Mouse (Mus musculus) heart, postnatal 0 days (tissue): Measurements from ENCODE around the gene Rap1gap2. TPM values are rescaled to one million over a fixed set of nuclear protein-coding genes. Genes with fewer than 3 reads are reported as not detected.

Source experiments
- ATAC-seq: fragments of 200-750 bp; cut with Nextera tagmentation; 2 replicates; pipeline ENCODE4 v1.8.0; 2017; ENCODE audit warnings: low read depth, moderate number of reproducible peaks, moderate library complexity; ENCODE audit not compliant: insufficient read depth
- DNase-seq: peaks from one replicate; pipeline ENCODE4 v3.0.0-alpha.2; 2016; ENCODE audit warnings: low spot score
- H3K27ac ChIP-seq: fragments of 300-500 bp; sonication (generic); 2 replicates; pipeline ENCODE4 v1.5.1; 2014; ENCODE audit warnings: low read depth, mild to moderate bottlenecking
- H3K27me3 ChIP-seq: fragments of 300-500 bp; sonication (generic); 2 replicates; pipeline ENCODE4 v1.6.1; 2014; ENCODE audit warnings: low read length, mixed read lengths; ENCODE audit not compliant: control insufficient read depth, insufficient read depth
- H3K36me3 ChIP-seq: fragments of 300-500 bp; sonication (generic); replicated peaks from 2 replicates; pipeline ENCODE4 v1.6.1; 2014; ENCODE audit warnings: low read length, mixed read lengths; ENCODE audit not compliant: control insufficient read depth, insufficient read depth
- H3K4me1 ChIP-seq: fragments of 300-500 bp; sonication (generic); 2 replicates; pipeline ENCODE4 v1.6.1; 2014; ENCODE audit warnings: antibody characterized with exemption; ENCODE audit not compliant: control insufficient read depth, insufficient read depth
- H3K4me2 ChIP-seq: fragments of 300-500 bp; sonication (generic); 2 replicates; pipeline ENCODE4 v1.6.1; 2014; ENCODE audit warnings: low read depth, mild to moderate bottlenecking, low read length, moderate library complexity
- H3K4me3 ChIP-seq: fragments of 300-500 bp; sonication (generic); 2 replicates; pipeline ENCODE4 v1.5.1; 2014; ENCODE audit warnings: low read depth, low read length
- H3K9ac ChIP-seq: fragments of 300-500 bp; sonication (generic); replicated peaks from 2 replicates; pipeline ENCODE4 v1.6.1; 2014; ENCODE audit warnings: low read depth, low read length, mixed read lengths
- H3K9me3 ChIP-seq: fragments of 300-500 bp; sonication (generic); replicated peaks from 2 replicates; pipeline ENCODE4 v1.6.1; 2016; ENCODE audit warnings: low read length; ENCODE audit not compliant: control insufficient read depth
- CTCF ChIP-seq: IDR thresholded peaks from 2 replicates; pipeline ENCODE4 v1.5.1; 2016; ENCODE audit warnings: antibody characterized with exemption, control low read depth, low read depth
- EP300 ChIP-seq: IDR thresholded peaks from 2 replicates; pipeline ENCODE4 v1.6.1; 2016; ENCODE audit warnings: antibody characterized with exemption, low read depth
- WGBS: fragments of 180-500 bp; shearing (Covaris S2); extraction: QIAGEN DNeasy Blood & Tissue Kit; methylation state at CpG from one replicate; pipeline ENCODE4 v1.1.7; 2014; 5-methylcytosine and 5-hydroxymethylcytosine counted together
- polyA plus RNA-seq: library from polyadenylated mRNA; unstranded; fragments of >200 nt; fragmentation: Nextera tagmentation; extraction: Ambion mirVana; gene quantifications from 2 replicates; pipeline ENCODE4 v1.2.1, GENCODE M21; 2015
- total RNA-seq: library from RNA; depleted of rRNA; stranded (reverse); fragments of >200 nt; gene quantifications from 2 replicates; pipeline ENCODE4 v1.2.3, GENCODE M21; 2014; ENCODE audit warnings: low replicate concordance

Gene Rap1gap2
- total and polyA plus RNA-seq, 2 experiments from 2014 or later = 5.6 to 16.5 TPM

GRCm38 (mm10) chr11:74627481-74627880, 16.8 kb upstream of the Rap1gap2 start:
- 69% methylated on average over 3 of the region's 3 CpGs for WGBS

DNA sequence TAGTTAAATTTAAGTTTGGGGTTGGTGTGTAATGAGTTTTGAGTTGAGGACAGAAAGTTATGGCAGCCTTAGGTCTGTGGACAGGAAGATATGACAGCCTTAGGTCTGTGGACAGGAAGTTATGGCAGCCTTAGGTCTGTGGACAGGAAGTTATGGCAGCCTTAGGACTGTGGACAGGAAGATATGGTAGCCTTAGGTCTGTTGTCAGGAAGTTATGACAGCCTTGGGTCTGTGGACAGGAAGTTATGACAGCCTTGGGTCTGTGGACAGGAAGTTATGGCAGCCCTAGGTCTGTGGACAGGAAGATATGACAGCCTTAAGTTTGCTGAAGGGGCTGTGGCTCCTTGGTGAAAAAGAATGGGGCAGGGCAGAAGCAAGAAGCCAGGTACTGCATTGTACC, 14.6 kb upstream of the Rap1gap2 start:
- ATAC-seq (no peak), DNase-seq (no peak)
- no peak overlapping the region for H3K27ac ChIP-seq
- H3K4me3 ChIP-seq = no peak overlapping the region
- peaks cover 16% of the 10 kb centered on the region for H3K27me3 ChIP-seq
- no peak overlapping the region for H3K9ac ChIP-seq
- TF ChIP-seq EP300 (no peak), CTCF (no peak)
- H3K9me3 ChIP-seq = no peaks in the 10 kb centered on the region
- H3K4me1 ChIP-seq = no peaks in the 10 kb centered on the region
- no peak overlapping the region for H3K4me2 ChIP-seq
- no peaks in the 10 kb centered on the region for H3K36me3 ChIP-seq

More at GRCm38 (mm10) chr11:74627481-74627880, 16.8 kb upstream of the Rap1gap2 start:
- Histone ChIP-seq H3K4me3 (no peak overlapping the region), H3K4me1 (no peaks in the 10 kb centered on the region), H3K36me3 (no peaks in the 10 kb centered on the region), H3K9me3 (no peaks in the 10 kb centered on the region), H3K27ac (no peak overlapping the region), H3K9ac (no peak overlapping the region), H3K4me2 (no peak overlapping the region), H3K27me3 (no peaks in the 10 kb centered on the region)
- TF ChIP-seq CTCF (no peak), EP300 (no peak)
- DNase-seq (no peak), ATAC-seq (no peak)

GRCm38 (mm10) chr11:74623693-74624092, 13.0 kb upstream of the Rap1gap2 start:
- ATAC-seq = no peak

DNA sequence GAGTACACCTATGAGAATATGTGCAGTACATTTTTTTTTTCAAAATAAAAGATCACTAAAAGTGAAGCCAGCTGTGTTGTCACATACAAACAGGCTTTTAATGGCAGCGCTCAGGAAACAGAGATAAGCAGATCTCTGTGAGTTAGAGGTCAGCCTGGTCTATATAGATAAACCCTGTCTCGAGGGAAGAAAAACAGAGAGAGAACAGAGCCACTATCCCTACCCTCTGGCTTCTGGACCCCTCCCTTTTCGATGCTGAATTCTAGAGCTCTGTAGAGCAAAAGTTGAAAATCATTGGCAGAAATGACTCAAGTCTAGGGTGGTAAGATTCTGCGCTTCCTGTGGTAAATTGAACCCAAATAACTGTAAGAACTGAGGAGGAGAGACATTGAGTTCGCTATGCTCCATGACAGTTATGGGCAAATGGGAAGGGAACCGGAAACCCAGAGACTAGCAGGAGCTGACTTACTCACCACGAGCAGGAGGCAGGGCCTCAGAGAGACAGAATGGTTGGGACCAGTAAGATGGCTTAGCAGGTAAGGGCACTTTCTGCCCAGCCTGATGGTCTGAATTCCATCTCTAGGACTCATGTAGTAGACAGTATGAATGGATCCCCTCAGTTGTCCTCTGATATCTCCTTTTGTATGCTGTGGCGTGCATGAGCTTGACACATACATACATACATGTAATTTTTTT, 11.4 kb upstream of the Rap1gap2 start:
- DNase-seq (no peak), ATAC-seq (no peak)
- no peaks in the 10 kb centered on the region for H3K9me3 ChIP-seq
- no peak overlapping the region for H3K4me2 ChIP-seq
- TF ChIP-seq CTCF = no peak
- no peak for TF ChIP-seq EP300
- no peak overlapping the region for H3K4me3 ChIP-seq
- no peak overlapping the region for H3K27ac ChIP-seq
- no peaks in the 10 kb centered on the region for H3K36me3 ChIP-seq
- peaks cover 35% of the 10 kb centered on the region for H3K27me3 ChIP-seq
- no peak overlapping the region for H3K9ac ChIP-seq
- WGBS = 51% methylated on average over 8 of the region's 8 CpGs
- 0 out of 2 replicates have a peak, but pooled peaks cover 6% of the 10 kb centered on the region for H3K4me1 ChIP-seq

More at GRCm38 (mm10) chr11:74623693-74624092, 13.0 kb upstream of the Rap1gap2 start:
- no peak for DNase-seq
- Histone ChIP-seq H3K27ac (no peak overlapping the region), H3K36me3 (no peaks in the 10 kb centered on the region), H3K4me2 (no peak overlapping the region), H3K9me3 (no peaks in the 10 kb centered on the region), H3K4me1 (0 out of 2 replicates have a peak, but pooled peaks cover 6% of the 10 kb centered on the region), H3K4me3 (no peak overlapping the region), H3K27me3 (peaks cover 29% of the 10 kb centered on the region), H3K9ac (no peak overlapping the region)
- WGBS = 49% methylated on average over 6 of the region's 6 CpGs
- TF ChIP-seq EP300 = no peak

GRCm38 (mm10) chr11:74619956-74620300, 9.2 kb upstream of the Rap1gap2 start:
- TF ChIP-seq CTCF = no peak
- TF ChIP-seq EP300 = no peak
- 3% methylated on average over 16 of the region's 16 CpGs for WGBS
- DNase-seq (no peak), ATAC-seq (no peak)
- Histone ChIP-seq H3K4me1 (0 out of 2 replicates have a peak, but pooled peaks cover 6% of the 10 kb centered on the region), H3K9me3 (no peaks in the 10 kb centered on the region), H3K36me3 (no peaks in the 10 kb centered on the region), H3K27me3 (peaks cover 39% of the 10 kb centered on the region), H3K4me3 (0 out of 2 replicates have a peak overlapping the region, but pooled peaks have one; percentile 16), H3K4me2 (no peak overlapping the region), H3K9ac (no peak overlapping the region), H3K27ac (no peak overlapping the region)
